Mouse (Mus musculus): ENCODE data around the gene Sestd1.

DNA sequence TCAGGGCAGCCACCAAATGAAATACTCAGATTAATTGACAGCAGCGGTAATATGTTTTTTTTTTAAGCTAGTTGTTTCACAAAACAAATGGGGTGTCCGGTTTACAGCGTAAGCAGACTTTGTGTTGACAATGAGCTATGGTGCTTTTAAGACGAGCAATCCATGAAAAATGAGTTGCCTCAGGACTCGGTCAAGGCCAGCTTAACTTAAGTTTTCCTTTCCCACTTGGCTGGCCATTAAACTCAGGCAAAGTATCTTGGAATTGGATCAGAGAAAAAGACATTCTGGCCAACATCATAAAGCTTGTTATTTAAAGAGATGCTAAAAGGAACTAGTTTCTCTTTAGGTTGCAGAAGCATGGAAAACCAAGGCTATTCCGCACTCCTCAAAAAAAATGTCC is 136.9 kb downstream of the Sestd1 start:
- TF ChIP-seq POLR2A (IDR thresholded peaks at IDR 0.05; ENCODE audit: borderline replicate concordance, extremely low read depth, insufficient read depth, insufficient read length, poor library complexity, severe bottlenecking) (no peak), CTCF (IDR thresholded peaks at IDR 0.05; ENCODE audit: borderline replicate concordance, extremely low read depth, insufficient read depth, insufficient read length) (no peak)

Data from brain, embryonic 14.5 days (tissue).